Mouse (Mus musculus) forebrain, embryonic 15.5 days (tissue): Measurements from ENCODE around the gene Phxr2. TPM values are rescaled to one million over a fixed set of nuclear protein-coding genes. Genes with fewer than 3 reads are reported as not detected.

Experiments used
- ATAC-seq: fragments of 200-750 bp; cut with Nextera tagmentation; replicated peaks from 2 replicates; pipeline ENCODE4 v1.8.0; 2017; ENCODE audit warnings: mild to moderate bottlenecking, moderate TSS enrichment, moderate library complexity
- H3K27ac ChIP-seq: fragments of 300-500 bp; sonication (generic); replicated peaks from 2 replicates; pipeline ENCODE4 v1.5.1; 2015; ENCODE audit warnings: mild to moderate bottlenecking, inconsistent platforms
- H3K27me3 ChIP-seq: fragments of 300-500 bp; sonication (generic); 2 replicates; pipeline ENCODE4 v1.6.1; 2015; ENCODE audit warnings: inconsistent platforms
- H3K36me3 ChIP-seq: fragments of 300-500 bp; sonication (generic); 2 replicates; pipeline ENCODE4 v1.6.1; 2015; ENCODE audit warnings: mild to moderate bottlenecking, inconsistent platforms
- H3K4me1 ChIP-seq: fragments of 300-500 bp; sonication (generic); 2 replicates; pipeline ENCODE4 v1.6.1; 2015; ENCODE audit warnings: inconsistent platforms
- H3K4me2 ChIP-seq: fragments of 300-500 bp; sonication (generic); replicated peaks from 2 replicates; pipeline ENCODE4 v1.6.1; 2015; ENCODE audit warnings: mild to moderate bottlenecking, inconsistent platforms
- H3K4me3 ChIP-seq: fragments of 300-500 bp; sonication (generic); 2 replicates; pipeline ENCODE4 v1.5.1; 2015; ENCODE audit warnings: mild to moderate bottlenecking, inconsistent platforms
- H3K9ac ChIP-seq: fragments of 300-500 bp; sonication (generic); replicated peaks from 2 replicates; pipeline ENCODE4 v1.6.1; 2015; ENCODE audit warnings: mild to moderate bottlenecking, inconsistent platforms
- H3K9me3 ChIP-seq: fragments of 300-500 bp; sonication (generic); 2 replicates; pipeline ENCODE4 v1.6.1; 2016; ENCODE audit warnings: inconsistent platforms
- WGBS: fragments of 180-500 bp; shearing (Covaris S2); methylation state at CpG from one replicate; pipeline ENCODE4 v1.1.7; 2015; ENCODE audit warnings: mixed read lengths; 5-methylcytosine and 5-hydroxymethylcytosine counted together
- polyA plus RNA-seq: library from polyadenylated mRNA; unstranded; fragments of >200 nt; fragmentation: Nextera tagmentation; extraction: Ambion mirVana; gene quantifications from 2 replicates; pipeline ENCODE4 v1.2.1, GENCODE M21; 2015

Gene Phxr2
- polyA plus RNA-seq, 1 experiment from 2014 or later = not detected

GRCm38 (mm10) chr10:99108431-99108982 lies 17.6 kb downstream of the Phxr2 start:
- Histone ChIP-seq H3K27ac (no peak overlapping the region), H3K36me3 (0 out of 2 replicates have a peak, but pooled peaks cover 6% of the 10 kb centered on the region), H3K4me2 (peak overlapping the region; percentile 79), H3K9ac (peak overlapping the region; percentile 87), H3K4me3 (peak overlapping the region; percentile 77), H3K9me3 (no peaks in the 10 kb centered on the region), H3K27me3 (no peaks in the 10 kb centered on the region), H3K4me1 (peaks cover 32% of the 10 kb centered on the region)
- 27% methylated on average over 12 of the region's 12 CpGs for WGBS
- ATAC-seq = no peak

- Histone ChIP-seq H3K9ac (peak within 1 kb of the TSS; percentile 87), H3K9me3 (no peaks in the 10 kb centered on the region), H3K4me2 (peak within 1 kb of the TSS; percentile 79), H3K27ac (peak within 1 kb of the TSS; percentile 93), H3K4me1 (peaks cover 32% of the 10 kb centered on the region), H3K36me3 (0 out of 2 replicates have a peak, but pooled peaks cover 6% of the 10 kb centered on the region), H3K27me3 (no peaks in the 10 kb centered on the region), H3K4me3 (peak within 1 kb of the TSS; percentile 77)
- WGBS = 1% methylated on average over 22 of the region's 22 CpGs
- ATAC-seq = peak; percentile 64
Observed at GRCm38 (mm10) chr10:99107964-99108363, 18.2 kb downstream of the Phxr2 start, which contains the start of gene Galnt4. Gene Galnt4 (plus strand): TSS chr10:99108159.

GRCm38 (mm10) chr10:99106703-99107631 lies 19.2 kb downstream of the Phxr2 start, which contains the start of gene Poc1b:
Gene Poc1b (plus strand): TSS chr10:99107036.
- WGBS = under 1% methylated on average over 102 of the region's 106 CpGs
- ATAC-seq = peak; percentile 96
- Histone ChIP-seq H3K27me3 (no peaks in the 10 kb centered on the region), H3K4me2 (peak within 1 kb of the TSS; percentile 79), H3K27ac (peak within 1 kb of the TSS; percentile 93), H3K9ac (peak within 1 kb of the TSS; percentile 87), H3K4me3 (peak within 1 kb of the TSS; percentile 77), H3K9me3 (no peaks in the 10 kb centered on the region), H3K36me3 (0 out of 2 replicates have a peak, but pooled peaks cover 6% of the 10 kb centered on the region), H3K4me1 (peaks cover 32% of the 10 kb centered on the region)

- WGBS = 21% methylated on average over 8 of the region's 8 CpGs
- Histone ChIP-seq H3K27ac (peak overlapping the region; percentile 93), H3K4me1 (peaks cover 31% of the 10 kb centered on the region), H3K9ac (peak overlapping the region; percentile 87), H3K36me3 (0 out of 2 replicates have a peak, but pooled peaks cover 6% of the 10 kb centered on the region), H3K9me3 (no peaks in the 10 kb centered on the region), H3K4me2 (peak overlapping the region; percentile 52), H3K4me3 (peak overlapping the region; percentile 77), H3K27me3 (no peaks in the 10 kb centered on the region)
- ATAC-seq = no peak
Observed at GRCm38 (mm10) chr10:99106311-99106702, 19.8 kb downstream of the Phxr2 start.

- Histone ChIP-seq H3K4me1 (peaks cover 23% of the 10 kb centered on the region), H3K27ac (no peak overlapping the region), H3K4me3 (no peak overlapping the region), H3K4me2 (no peak overlapping the region; the same call in 1 of the 2 replicates), H3K36me3 (0 out of 2 replicates have a peak, but pooled peaks cover 6% of the 10 kb centered on the region), H3K9me3 (no peaks in the 10 kb centered on the region), H3K27me3 (no peaks in the 10 kb centered on the region), H3K9ac (no peak overlapping the region)
- ATAC-seq = no peak
- WGBS = 90% methylated on average over 3 of the region's 3 CpGs
Observed at GRCm38 (mm10) chr10:99105522-99105921, 20.6 kb downstream of the Phxr2 start.

- ATAC-seq = no peak; the same call in 1 of the 2 replicates
- H3K27me3 ChIP-seq = no peaks in the 10 kb centered on the region
- H3K4me3 ChIP-seq = no peak overlapping the region
- no peak overlapping the region for H3K9ac ChIP-seq
- no peak overlapping the region for H3K4me2 ChIP-seq
- H3K27ac ChIP-seq = no peak overlapping the region
- H3K36me3 ChIP-seq = no peaks in the 10 kb centered on the region
- no peaks in the 10 kb centered on the region for H3K9me3 ChIP-seq
- WGBS = 80% methylated on average over 10 of the region's 10 CpGs
- H3K4me1 ChIP-seq = no peaks in the 10 kb centered on the region
Observed at GRCm38 (mm10) chr10:99097374-99097773, 28.8 kb downstream of the Phxr2 start.

- WGBS = 84% methylated on average over 2 of the region's 2 CpGs
- Histone ChIP-seq H3K4me1 (no peaks in the 10 kb centered on the region), H3K9ac (no peak overlapping the region), H3K36me3 (no peaks in the 10 kb centered on the region), H3K27ac (no peak overlapping the region), H3K4me2 (no peak overlapping the region), H3K9me3 (no peaks in the 10 kb centered on the region), H3K4me3 (no peak overlapping the region), H3K27me3 (no peaks in the 10 kb centered on the region)
- ATAC-seq = no peak
Observed at GRCm38 (mm10) chr10:99095114-99095513, 31.0 kb downstream of the Phxr2 start.

GRCm38 (mm10) chr10:99093364-99093763 lies 32.8 kb downstream of the Phxr2 start:
- no peak overlapping the region for H3K4me2 ChIP-seq
- no peaks in the 10 kb centered on the region for H3K9me3 ChIP-seq
- no peak for ATAC-seq
- no peak overlapping the region for H3K9ac ChIP-seq
- WGBS = 87% methylated on average over 2 of the region's 2 CpGs
- no peak overlapping the region for H3K4me3 ChIP-seq
- no peaks in the 10 kb centered on the region for H3K36me3 ChIP-seq
- no peaks in the 10 kb centered on the region for H3K27me3 ChIP-seq
- H3K4me1 ChIP-seq = no peaks in the 10 kb centered on the region
- no peak overlapping the region for H3K27ac ChIP-seq

- no peaks in the 10 kb centered on the region for H3K27me3 ChIP-seq
- H3K36me3 ChIP-seq = no peaks in the 10 kb centered on the region
- H3K9ac ChIP-seq = no peak overlapping the region
- H3K4me1 ChIP-seq = no peaks in the 10 kb centered on the region
- H3K4me3 ChIP-seq = no peak overlapping the region
- no peak overlapping the region for H3K4me2 ChIP-seq
- 84% methylated on average over 6 of the region's 6 CpGs for WGBS
- no peak for ATAC-seq
- no peak overlapping the region for H3K27ac ChIP-seq
- no peaks in the 10 kb centered on the region for H3K9me3 ChIP-seq
Observed at GRCm38 (mm10) chr10:99089906-99090305, 36.2 kb downstream of the Phxr2 start.

GRCm38 (mm10) chr10:99086029-99086428 lies 40.1 kb downstream of the Phxr2 start:
- Histone ChIP-seq H3K27me3 (no peaks in the 10 kb centered on the region), H3K4me3 (no peak overlapping the region), H3K9ac (no peak overlapping the region), H3K36me3 (no peaks in the 10 kb centered on the region), H3K4me2 (no peak overlapping the region), H3K27ac (no peak overlapping the region), H3K4me1 (no peaks in the 10 kb centered on the region), H3K9me3 (no peaks in the 10 kb centered on the region)
- no peak for ATAC-seq
- 59% methylated on average over 6 of the region's 6 CpGs for WGBS

GRCm38 (mm10) chr10:99085240-99085587 lies 40.9 kb downstream of the Phxr2 start:
- H3K9me3 ChIP-seq = no peaks in the 10 kb centered on the region
- no peak overlapping the region for H3K4me3 ChIP-seq
- WGBS = 70% methylated on average over 6 of the region's 6 CpGs
- peak; percentile 68; the same call in 1 of the 2 replicates for ATAC-seq
- no peak overlapping the region for H3K4me2 ChIP-seq
- H3K4me1 ChIP-seq = no peaks in the 10 kb centered on the region
- H3K27ac ChIP-seq = no peak overlapping the region
- H3K27me3 ChIP-seq = no peaks in the 10 kb centered on the region
- no peak overlapping the region for H3K9ac ChIP-seq
- H3K36me3 ChIP-seq = no peaks in the 10 kb centered on the region
